Mouse (Mus musculus) intestine, embryonic 15.5 days (tissue): ENCODE data around the gene Samd10. TPM values are rescaled to one million over a fixed set of nuclear protein-coding genes. Genes with fewer than 3 reads are reported as not detected.
A peak's percentile ranks its signal among the peaks of the same experiment; 100 is the strongest.

ENCODE experiments used
- ATAC-seq: fragments of 200-750 bp; cut with Nextera tagmentation; 2 replicates; pipeline ENCODE4 v1.8.0; 2017; ENCODE audit warnings: moderate TSS enrichment, moderate library complexity
- H3K27ac ChIP-seq: fragments of 300-500 bp; sonication (generic); 2 replicates; pipeline ENCODE4 v1.5.1; 2015; ENCODE audit warnings: mild to moderate bottlenecking, inconsistent platforms
- H3K27me3 ChIP-seq: fragments of 300-500 bp; sonication (generic); replicated peaks from 2 replicates; pipeline ENCODE4 v1.6.1; 2015; ENCODE audit warnings: inconsistent platforms
- H3K36me3 ChIP-seq: fragments of 300-500 bp; sonication (generic); 2 replicates; pipeline ENCODE4 v1.6.1; 2015; ENCODE audit warnings: inconsistent platforms
- H3K4me1 ChIP-seq: fragments of 300-500 bp; sonication (generic); replicated peaks from 2 replicates; pipeline ENCODE4 v1.6.1; 2015; ENCODE audit warnings: inconsistent platforms
- H3K4me2 ChIP-seq: fragments of 300-500 bp; sonication (generic); replicated peaks from 2 replicates; pipeline ENCODE4 v1.6.1; 2015; ENCODE audit warnings: mild to moderate bottlenecking, inconsistent platforms
- H3K4me3 ChIP-seq: fragments of 300-500 bp; sonication (generic); replicated peaks from 2 replicates; pipeline ENCODE4 v1.5.1; 2015; ENCODE audit warnings: inconsistent platforms
- H3K9ac ChIP-seq: fragments of 300-500 bp; sonication (generic); 2 replicates; pipeline ENCODE4 v1.6.1; 2015; ENCODE audit warnings: inconsistent platforms
- H3K9me3 ChIP-seq: fragments of 300-500 bp; sonication (generic); 2 replicates; pipeline ENCODE4 v1.6.1; 2016; ENCODE audit warnings: inconsistent platforms
- WGBS: fragments of 180-500 bp; shearing (Covaris S2); methylation state at CpG from one replicate; pipeline ENCODE4 v1.1.7; 2015; 5-methylcytosine and 5-hydroxymethylcytosine counted together
- polyA plus RNA-seq: library from polyadenylated mRNA; unstranded; fragments of >200 nt; fragmentation: Nextera tagmentation; extraction: Ambion mirVana; gene quantifications from 2 replicates; pipeline ENCODE4 v1.2.1, GENCODE M21; 2015

Samd10 gene
- polyA plus RNA-seq = 22.3 and 22.7 TPM in 2 replicates

DNA sequence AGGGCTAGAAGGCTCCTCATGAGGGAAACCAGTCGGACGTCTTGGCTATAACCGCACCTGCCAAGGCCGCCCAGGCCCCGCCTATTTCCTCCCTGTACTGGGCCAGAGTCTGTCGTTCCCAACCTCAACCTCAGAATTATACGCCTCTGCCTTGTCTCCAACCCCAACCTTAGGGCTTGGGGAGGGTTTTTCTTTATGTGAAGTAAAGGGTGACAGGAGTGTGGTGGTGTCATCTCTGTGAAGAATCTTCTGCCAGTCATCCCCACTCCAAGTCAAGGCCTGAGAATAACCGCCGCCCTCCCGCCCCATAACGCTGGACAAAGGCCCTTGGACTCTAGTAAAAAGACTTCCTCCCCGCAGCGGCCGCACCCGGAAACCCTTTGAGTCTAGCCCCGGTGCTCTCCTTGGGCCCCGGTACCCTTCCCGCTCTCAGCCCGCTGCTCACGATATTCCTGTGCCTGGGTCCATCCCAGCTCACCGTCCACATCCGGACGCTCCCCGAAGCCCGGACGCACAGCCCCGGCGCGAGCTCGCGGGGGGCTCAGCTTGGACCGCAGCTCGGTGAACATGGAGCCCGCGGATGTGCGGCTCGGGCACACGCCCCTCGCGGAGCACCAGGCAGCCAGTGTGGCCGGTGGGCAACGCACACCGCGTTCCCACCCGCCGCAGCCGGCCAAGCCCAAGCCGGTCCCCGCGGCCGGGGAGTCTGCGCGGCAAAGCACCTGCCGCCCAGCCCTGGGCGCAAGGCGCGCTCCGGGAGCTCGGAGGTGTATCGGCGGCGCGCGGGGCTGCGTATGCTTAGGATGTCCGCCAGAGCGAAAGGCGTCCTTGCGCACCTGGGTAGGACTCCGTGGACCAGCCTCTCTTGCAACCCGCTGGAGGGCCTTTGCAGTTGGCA is at the start of gene Samd10:
TSS of gene Samd10 (minus strand) at position 759 of the 898 bp plus-strand sequence.
- ATAC-seq = peak; percentile 64
- no peaks in the 10 kb centered on the region for H3K36me3 ChIP-seq
- peak within 1 kb of the TSS; percentile 89 for H3K27ac ChIP-seq
- peaks cover 16% of the 10 kb centered on the region for H3K4me1 ChIP-seq
- peak within 1 kb of the TSS; percentile 82 for H3K9ac ChIP-seq
- 3% methylated on average over 71 of the region's 71 CpGs for WGBS
- peak within 1 kb of the TSS; percentile 68 for H3K4me3 ChIP-seq
- H3K27me3 ChIP-seq = 0 out of 2 replicates have a peak, but pooled peaks cover 3% of the 10 kb centered on the region
- H3K9me3 ChIP-seq = no peaks in the 10 kb centered on the region
- peak within 1 kb of the TSS; percentile 72 for H3K4me2 ChIP-seq

DNA sequence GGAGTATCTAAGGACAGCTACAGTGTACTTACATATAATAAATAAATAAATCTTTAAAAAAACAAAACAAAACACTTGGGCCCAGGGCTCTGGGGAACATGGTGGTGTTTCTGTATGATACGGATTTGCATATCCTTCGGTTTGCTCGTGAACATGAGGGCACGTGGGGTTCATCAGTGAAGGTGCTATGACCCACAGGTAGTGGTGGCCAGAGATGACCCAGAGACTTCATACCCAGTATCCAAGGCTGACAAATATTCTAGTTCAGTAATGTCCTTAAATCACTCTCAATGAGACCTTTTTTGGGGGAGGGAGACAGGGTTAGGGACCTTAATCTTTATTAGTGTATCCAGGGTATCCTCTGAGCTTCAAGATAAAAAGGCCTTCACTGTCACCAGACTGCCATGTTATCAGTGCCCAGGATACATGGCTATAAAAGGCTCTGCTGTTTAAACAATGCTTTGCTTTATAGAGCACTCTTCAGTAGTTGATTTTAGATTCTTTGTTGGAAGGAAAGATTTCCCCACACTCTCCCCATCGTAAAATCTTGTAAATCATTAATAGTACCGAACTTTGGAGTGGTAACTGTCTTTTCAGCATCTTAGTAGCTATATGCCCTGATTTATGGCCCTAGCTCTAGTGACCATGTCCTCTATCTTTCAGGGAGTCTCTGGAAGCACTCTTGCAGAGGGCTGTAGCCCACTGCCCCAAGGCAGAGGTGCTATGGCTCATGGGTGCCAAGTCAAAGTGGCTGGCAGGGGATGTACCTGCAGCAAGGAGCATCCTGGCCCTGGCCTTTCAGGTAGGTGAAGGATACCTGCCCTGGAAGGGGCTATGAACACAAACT is 47.8 kb upstream of the Samd10 start:
- no peaks in the 10 kb centered on the region for H3K27me3 ChIP-seq
- no peak overlapping the region for H3K9ac ChIP-seq
- no peaks in the 10 kb centered on the region for H3K4me1 ChIP-seq
- 70% methylated on average over 6 of the region's 6 CpGs for whole genome bisulfite sequencing
- H3K9me3 ChIP-seq = no peaks in the 10 kb centered on the region
- peak; percentile 88 for ATAC-seq
- no peak overlapping the region for H3K4me2 ChIP-seq
- no peak overlapping the region for H3K27ac ChIP-seq
- peaks cover 30% of the 10 kb centered on the region for H3K36me3 ChIP-seq
- H3K4me3 ChIP-seq = no peak overlapping the region

DNA sequence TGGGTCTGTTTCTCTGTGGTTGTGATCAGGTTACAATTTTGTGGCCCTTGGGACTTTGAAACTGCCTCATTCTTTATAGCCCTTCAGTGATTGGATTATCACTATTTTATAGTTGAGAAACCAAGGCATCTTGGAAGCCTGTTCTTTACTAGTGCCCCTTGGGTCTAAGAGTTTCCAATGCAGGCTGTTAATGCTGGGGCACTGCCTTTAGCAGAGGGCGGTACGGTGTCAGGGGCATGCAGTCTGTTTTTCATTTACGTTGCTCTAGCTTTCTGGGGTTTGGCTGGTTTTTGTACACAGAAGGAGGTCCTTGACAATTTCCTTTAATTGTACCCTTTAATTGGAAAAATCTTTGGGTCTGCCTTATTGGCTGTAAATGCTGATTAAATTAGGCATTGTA is 46.7 kb upstream of the Samd10 start:
- Histone ChIP-seq H3K9ac (no peak overlapping the region), H3K9me3 (no peaks in the 10 kb centered on the region), H3K4me3 (no peak overlapping the region), H3K27ac (no peak overlapping the region), H3K4me1 (no peaks in the 10 kb centered on the region), H3K36me3 (peaks cover 37% of the 10 kb centered on the region), H3K27me3 (no peaks in the 10 kb centered on the region), H3K4me2 (no peak overlapping the region)
- WGBS = 92% methylated on average over 3 of the region's 3 CpGs
- ATAC-seq = no peak

DNA sequence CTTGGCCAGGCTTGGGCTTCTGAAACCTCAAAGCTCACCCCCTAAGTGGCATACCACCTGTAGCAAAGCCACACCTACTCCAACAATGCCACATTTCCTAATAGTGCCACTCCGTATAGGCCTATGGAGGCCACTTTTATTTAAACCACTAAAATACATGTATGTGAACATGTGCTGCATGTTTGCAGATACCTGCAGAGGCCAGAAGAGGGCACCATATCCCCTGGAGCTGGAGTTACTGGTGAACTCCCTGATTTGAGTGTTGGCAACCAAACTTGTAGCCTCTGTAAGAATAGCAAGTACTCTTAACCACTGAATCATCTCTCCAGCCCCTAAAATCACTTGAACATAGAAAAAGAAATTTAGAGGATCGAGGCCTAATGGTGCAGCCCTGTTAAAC is 45.3 kb upstream of the Samd10 start:
- Histone ChIP-seq H3K4me2 (no peak overlapping the region), H3K27ac (no peak overlapping the region), H3K9ac (no peak overlapping the region), H3K9me3 (no peaks in the 10 kb centered on the region), H3K4me3 (no peak overlapping the region), H3K4me1 (no peaks in the 10 kb centered on the region), H3K36me3 (peaks cover 34% of the 10 kb centered on the region), H3K27me3 (no peaks in the 10 kb centered on the region)
- WGBS = 94% methylated on average over 2 of the region's 2 CpGs
- no peak for ATAC-seq

DNA sequence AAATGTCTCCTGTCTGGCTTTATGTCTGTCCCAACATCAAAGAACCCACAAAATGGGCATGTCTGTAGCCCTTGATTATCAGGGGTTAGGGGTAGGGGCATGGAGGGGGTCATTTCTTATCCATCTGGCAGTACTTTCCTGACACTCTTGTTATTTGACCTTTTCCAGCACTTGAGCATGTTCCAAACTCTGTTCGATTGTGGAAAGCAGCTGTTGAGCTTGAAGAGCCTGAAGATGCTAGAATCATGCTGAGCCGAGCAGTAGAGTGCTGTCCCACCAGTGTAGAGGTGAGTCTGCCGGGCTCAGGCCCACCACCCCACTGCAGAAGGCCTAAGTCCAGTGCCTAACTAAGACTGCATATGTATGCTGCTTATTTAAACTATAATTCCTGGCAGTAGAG is 36.9 kb upstream of the Samd10 start:
- no peaks in the 10 kb centered on the region for H3K4me1 ChIP-seq
- WGBS = 92% methylated on average over 3 of the region's 3 CpGs
- H3K36me3 ChIP-seq = peaks cover 37% of the 10 kb centered on the region
- no peaks in the 10 kb centered on the region for H3K27me3 ChIP-seq
- no peak overlapping the region for H3K4me3 ChIP-seq
- no peak overlapping the region for H3K9ac ChIP-seq
- no peak for ATAC-seq
- no peak overlapping the region for H3K4me2 ChIP-seq
- no peak overlapping the region for H3K27ac ChIP-seq
- H3K9me3 ChIP-seq = no peaks in the 10 kb centered on the region

DNA sequence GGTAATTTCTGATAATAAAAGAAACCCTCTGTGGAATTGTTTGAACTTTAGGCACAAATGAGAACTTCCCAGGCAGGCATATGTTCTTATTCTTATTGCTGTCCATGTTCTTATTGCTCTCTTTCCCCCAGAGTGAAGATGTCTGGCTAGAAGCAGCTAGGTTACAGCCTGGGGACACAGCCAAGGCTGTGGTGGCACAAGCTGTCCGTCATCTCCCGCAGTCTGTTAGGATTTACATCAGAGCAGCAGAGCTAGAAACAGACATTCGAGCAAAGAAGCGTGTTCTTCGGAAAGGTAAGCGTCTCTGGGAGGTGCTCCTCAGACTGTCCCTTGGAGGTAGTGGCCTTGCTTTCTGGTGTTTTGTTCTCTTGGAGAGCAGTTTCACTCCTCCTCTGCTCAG is 33.6 kb upstream of the Samd10 start:
- Histone ChIP-seq H3K9me3 (no peaks in the 10 kb centered on the region), H3K36me3 (peaks cover 31% of the 10 kb centered on the region)
- ATAC-seq = no peak

DNA sequence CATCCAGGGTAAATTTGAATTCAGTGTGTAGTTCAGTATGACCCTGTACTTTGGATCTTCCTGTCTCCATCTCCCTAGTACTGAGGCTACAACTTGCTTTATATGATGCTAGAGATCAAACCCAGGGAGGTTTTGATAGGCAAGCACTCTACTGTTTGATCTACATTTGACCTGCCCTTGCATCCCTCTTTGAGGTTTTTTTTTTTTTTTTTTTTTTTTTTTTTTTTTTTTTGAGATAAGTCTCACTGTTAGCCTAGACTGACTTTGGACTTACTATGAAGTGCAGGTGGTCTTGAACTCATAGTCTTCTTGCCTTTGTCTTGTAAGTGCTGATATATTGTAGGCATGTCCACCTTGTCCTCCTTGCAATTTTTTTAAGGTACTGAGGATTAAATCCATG is 29.5 kb upstream of the Samd10 start:
- no peaks in the 10 kb centered on the region for H3K9me3 ChIP-seq
- H3K27ac ChIP-seq = no peak overlapping the region
- H3K36me3 ChIP-seq = peaks cover 6% of the 10 kb centered on the region; the same call in 1 of the 2 replicates
- no peak overlapping the region for H3K4me2 ChIP-seq
- no peak for ATAC-seq
- no peak overlapping the region for H3K4me3 ChIP-seq
- no peaks in the 10 kb centered on the region for H3K27me3 ChIP-seq
- H3K4me1 ChIP-seq = no peaks in the 10 kb centered on the region
- no peak overlapping the region for H3K9ac ChIP-seq

More for the DNA sequence above, 33.6 kb upstream of the Samd10 start:
- Histone ChIP-seq H3K4me2 (no peak overlapping the region), H3K4me1 (no peaks in the 10 kb centered on the region), H3K27me3 (no peaks in the 10 kb centered on the region), H3K4me3 (no peak overlapping the region), H3K9ac (no peak overlapping the region), H3K27ac (no peak overlapping the region)
- WGBS = 97% methylated on average over 6 of the region's 6 CpGs

DNA sequence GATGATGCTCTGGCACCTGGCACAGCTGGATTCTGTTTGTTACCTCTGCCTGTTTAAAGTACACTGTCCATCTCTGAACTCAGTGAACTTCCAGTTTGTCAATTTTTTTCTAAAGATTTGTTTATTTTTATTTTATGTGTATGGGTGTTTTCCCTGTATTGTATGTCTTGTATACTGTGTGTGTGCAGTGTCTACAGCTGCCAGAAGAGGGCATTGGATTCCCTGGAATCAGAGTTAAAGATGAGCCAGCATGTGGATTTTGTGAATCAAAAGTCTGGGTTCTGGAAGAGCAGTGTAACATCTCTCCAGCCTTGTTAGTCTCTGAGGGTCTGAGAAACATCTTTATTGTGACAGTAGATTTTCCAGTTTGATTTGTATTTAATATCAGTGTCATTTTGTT is 24.4 kb upstream of the Samd10 start:
- Histone ChIP-seq H3K9me3 (no peaks in the 10 kb centered on the region), H3K4me2 (no peak overlapping the region), H3K27ac (no peak overlapping the region), H3K27me3 (no peaks in the 10 kb centered on the region), H3K36me3 (peaks cover 20% of the 10 kb centered on the region), H3K9ac (no peak overlapping the region), H3K4me1 (no peaks in the 10 kb centered on the region), H3K4me3 (no peak overlapping the region)
- no peak for ATAC-seq

DNA sequence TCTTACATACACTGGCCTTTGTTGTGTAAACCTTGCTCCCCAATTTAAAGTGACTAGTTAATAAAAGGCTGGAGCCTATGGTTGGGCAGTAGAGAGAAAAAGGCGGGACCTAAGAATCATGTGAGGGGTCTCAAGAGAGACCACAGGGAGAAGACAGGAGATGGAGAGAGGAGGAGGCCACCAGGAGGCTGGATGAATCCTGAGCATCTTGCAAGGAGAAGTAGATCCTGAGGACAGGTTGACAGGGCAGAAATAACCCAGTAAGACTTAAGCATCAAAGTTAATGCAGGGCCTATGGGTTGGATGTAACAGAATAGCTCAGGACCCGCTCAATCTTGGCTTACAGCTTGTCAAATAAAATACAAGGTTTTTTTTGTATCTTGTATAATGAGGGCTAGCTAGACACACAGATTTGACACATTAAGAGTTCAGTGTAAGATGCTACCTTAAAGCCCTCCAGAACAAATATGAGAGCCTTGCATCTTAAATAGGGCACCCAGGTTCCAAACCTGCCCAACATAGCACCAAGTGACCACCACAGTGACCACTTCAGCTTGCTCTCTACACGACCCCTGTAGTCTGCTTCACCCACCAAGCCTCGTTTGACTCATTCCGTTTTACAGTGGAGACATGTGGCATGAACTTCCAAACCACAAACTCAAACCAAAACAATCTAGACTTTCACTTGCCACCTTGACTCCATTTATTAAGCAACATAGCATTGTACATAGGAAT is 19.9 kb upstream of the Samd10 start:
- ATAC-seq = no peak
- H3K4me1 ChIP-seq = no peaks in the 10 kb centered on the region
- 90% methylated on average over 5 of the region's 5 CpGs for WGBS

DNA sequence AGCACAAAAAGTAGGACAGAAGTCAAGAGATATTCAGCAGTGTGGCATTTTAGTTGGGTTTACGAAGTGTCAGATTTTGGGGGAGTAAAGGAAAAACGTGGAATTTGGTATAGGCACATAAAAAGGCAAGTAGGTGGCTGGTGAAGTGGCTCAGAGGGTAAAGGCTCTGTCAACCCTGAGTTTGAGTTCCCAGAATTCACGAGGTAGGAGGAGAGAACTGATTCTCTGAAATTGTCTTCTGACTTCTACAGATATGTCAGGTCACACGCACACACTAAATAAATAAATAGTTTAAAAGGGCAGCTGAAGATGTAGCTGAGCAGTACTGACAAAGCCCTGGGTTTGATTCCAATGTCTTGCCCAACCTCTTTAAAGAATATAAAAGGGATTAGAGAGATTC is 3.4 kb upstream of the Samd10 start:
- 73% methylated on average over 4 of the region's 4 CpGs for WGBS
- H3K36me3 ChIP-seq = no peaks in the 10 kb centered on the region
- peak overlapping the region; percentile 90; the same call in 1 of the 2 replicates for H3K9ac ChIP-seq
- no peak overlapping the region for H3K27ac ChIP-seq
- ATAC-seq = no peak
- no peak overlapping the region for H3K4me3 ChIP-seq
- H3K4me1 ChIP-seq = peaks cover 14% of the 10 kb centered on the region
- H3K4me2 ChIP-seq = peak overlapping the region; percentile 74
- H3K27me3 ChIP-seq = 0 out of 2 replicates have a peak, but pooled peaks cover 3% of the 10 kb centered on the region
- no peaks in the 10 kb centered on the region for H3K9me3 ChIP-seq

More for the DNA sequence above, 19.9 kb upstream of the Samd10 start:
- H3K9me3 ChIP-seq = no peaks in the 10 kb centered on the region
- H3K4me2 ChIP-seq = no peak overlapping the region
- H3K27me3 ChIP-seq = no peaks in the 10 kb centered on the region
- H3K27ac ChIP-seq = no peak overlapping the region
- peaks cover 24% of the 10 kb centered on the region for H3K36me3 ChIP-seq
- no peak overlapping the region for H3K4me3 ChIP-seq
- H3K9ac ChIP-seq = no peak overlapping the region

DNA sequence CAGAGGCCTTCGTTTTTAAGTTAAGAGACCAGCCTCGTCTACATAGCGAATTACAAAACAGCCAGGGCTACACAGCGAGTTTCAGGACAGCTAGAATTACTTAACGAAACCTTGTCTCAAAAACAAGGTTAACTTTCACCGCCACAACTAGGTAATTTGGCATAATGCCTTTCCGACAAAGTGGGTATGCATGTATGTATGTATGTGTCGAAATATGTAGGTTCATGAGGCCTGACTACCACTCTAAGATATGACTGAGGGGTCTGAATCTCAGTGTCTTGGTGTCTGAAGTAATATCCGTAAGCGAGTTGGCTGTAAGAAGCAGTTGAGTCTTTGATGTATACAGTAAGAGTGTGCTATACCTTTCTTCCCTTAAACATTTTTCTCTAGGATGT is 2.7 kb upstream of the Samd10 start:
- Histone ChIP-seq H3K9ac (peak overlapping the region; percentile 90), H3K9me3 (no peaks in the 10 kb centered on the region), H3K4me2 (peak overlapping the region; percentile 74), H3K27ac (no peak overlapping the region), H3K4me3 (peak overlapping the region; percentile 87), H3K36me3 (no peaks in the 10 kb centered on the region), H3K27me3 (0 out of 2 replicates have a peak, but pooled peaks cover 3% of the 10 kb centered on the region), H3K4me1 (peaks cover 16% of the 10 kb centered on the region)
- WGBS = 22% methylated on average over 10 of the region's 10 CpGs
- ATAC-seq = no peak
